Mouse (Mus musculus) CH12.LX (cell line): Measurements from ENCODE around the gene Gprc6a. TPM values are rescaled to one million over a fixed set of nuclear protein-coding genes. Genes with fewer than 3 reads are reported as not detected.

ENCODE experiments used
- DNase-seq: peaks from one replicate; pipeline ENCODE4 v3.0.0-alpha.2; 2013; ENCODE audit errors: extremely low read depth
- H3K27ac ChIP-seq: 2 replicates; pipeline ENCODE4 v1.5.1; 2012; ENCODE audit warnings: low read depth, mild to moderate bottlenecking, control low read depth, moderate library complexity; ENCODE audit not compliant: insufficient read depth
- H3K27me3 ChIP-seq: replicated peaks from 2 replicates; pipeline ENCODE3; 2012; ENCODE audit warnings: inconsistent platforms
- H3K36me3 ChIP-seq, 2 experiments: replicated peaks in 1 of 2; 2 replicates each; pipeline versions ENCODE3 to v1.6.1; 2012; ENCODE audit warnings: inconsistent platforms in 1 of 2, low read length in 1 of 2, mild to moderate bottlenecking in 1 of 2, mixed read lengths in 1 of 2, moderate library complexity in 1 of 2; ENCODE audit not compliant: control insufficient read depth in 1 of 2, insufficient read depth in 1 of 2
- H3K4me1 ChIP-seq, 2 experiments: 2 replicates each; pipeline ENCODE4 v1.6.1; 2012; ENCODE audit warnings: inconsistent platforms in 1 of 2, moderate library complexity in 1 of 2; ENCODE audit not compliant: insufficient read depth in 2 of 2, control insufficient read depth in 1 of 2
- H3K4me2 ChIP-seq: 2 replicates; pipeline ENCODE4 v1.6.1; 2012; ENCODE audit warnings: low read depth, mild to moderate bottlenecking, control low read depth; ENCODE audit not compliant: poor library complexity, insufficient read depth, severe bottlenecking
- H3K4me3 ChIP-seq, 3 experiments: fragments of 150-350 bp in 1 of 3; sonication (generic) in 1 of 3; replicated peaks in 1 of 3; 2 replicates each; pipeline versions ENCODE3 to v1.5.1; 2011 to 2012; ENCODE audit warnings: low read depth in 2 of 3, low read length in 2 of 3, mild to moderate bottlenecking in 2 of 3, moderate library complexity in 2 of 3, control low read depth in 1 of 3, improper control_type of control experiment in 1 of 3, inconsistent platforms in 1 of 3, mixed read lengths in 1 of 3; ENCODE audit not compliant: poor library complexity in 1 of 3
- H3K79me2 ChIP-seq: replicated peaks from 2 replicates; pipeline ENCODE4 v1.6.1; 2012; ENCODE audit warnings: mild to moderate bottlenecking, moderate library complexity; ENCODE audit not compliant: control insufficient read depth, poor library complexity, insufficient read depth, severe bottlenecking; ENCODE audit errors: extremely low read depth
- H3K9ac ChIP-seq: 2 replicates; pipeline ENCODE4 v1.6.1; 2012; ENCODE audit warnings: low read depth, mild to moderate bottlenecking, control low read depth, moderate library complexity; ENCODE audit not compliant: insufficient read depth
- H3K9me3 ChIP-seq: replicated peaks from 2 replicates; pipeline ENCODE3; 2012; ENCODE audit warnings: low read length, inconsistent platforms, mixed read lengths
- CHD1 ChIP-seq: IDR thresholded peaks from 2 replicates; pipeline ENCODE4 v1.6.1; 2012; ENCODE audit warnings: low read depth, low read length, improper control_type of control experiment, inconsistent platforms
- CTCF ChIP-seq, 2 experiments: IDR thresholded peaks in 1 of 2; conservative IDR thresholded peaks in 1 of 2; 2 replicates each; pipeline ENCODE4 v1.5.1; 2011 to 2012; ENCODE audit warnings: low read depth in 2 of 2, low read length in 2 of 2, improper control_type of control experiment in 1 of 2, inconsistent platforms in 1 of 2, mild to moderate bottlenecking in 1 of 2, moderate library complexity in 1 of 2
- E2F4 ChIP-seq: IDR thresholded peaks from 2 replicates; pipeline ENCODE4 v1.6.1; 2011; ENCODE audit warnings: low read depth, low read length, improper control_type of control experiment; ENCODE audit not compliant: insufficient replicate concordance
- EP300 ChIP-seq: IDR thresholded peaks from 2 replicates; pipeline ENCODE4 v1.6.1; 2011; ENCODE audit warnings: low read length, improper control_type of control experiment
- ETS1 ChIP-seq: conservative IDR thresholded peaks from 2 replicates; pipeline ENCODE4 v1.6.1; 2012; ENCODE audit warnings: low read depth, mild to moderate bottlenecking, inconsistent platforms, low read length, improper control_type of control experiment, moderate library complexity
- GABPA ChIP-seq: IDR thresholded peaks from 2 replicates; pipeline ENCODE4 v1.6.1; 2012; ENCODE audit warnings: low read depth, low read length, improper control_type of control experiment, inconsistent platforms; ENCODE audit not compliant: insufficient replicate concordance
- HCFC1 ChIP-seq: IDR thresholded peaks from 2 replicates; pipeline ENCODE4 v1.6.1; 2012; ENCODE audit warnings: low read depth, mild to moderate bottlenecking, inconsistent platforms, low read length, improper control_type of control experiment
- IRF4 ChIP-seq: IDR thresholded peaks from 2 replicates; pipeline ENCODE4 v1.6.1; 2014; ENCODE audit warnings: low read depth, mild to moderate bottlenecking, inconsistent platforms, low read length, improper control_type of control experiment
- JUN ChIP-seq: IDR thresholded peaks from 2 replicates; pipeline ENCODE4 v1.6.1; 2011; ENCODE audit warnings: low read depth, mild to moderate bottlenecking, low read length, improper control_type of control experiment, moderate library complexity; ENCODE audit not compliant: insufficient read depth
- MXI1 ChIP-seq: IDR thresholded peaks from 2 replicates; pipeline ENCODE4 v1.6.1; 2011; ENCODE audit warnings: mild to moderate bottlenecking, low read depth, low read length, improper control_type of control experiment
- MYC ChIP-seq: IDR thresholded peaks from 2 replicates; pipeline ENCODE4 v1.6.1; 2011; ENCODE audit warnings: low read depth, mild to moderate bottlenecking, improper control_type of control experiment, low read length
- NRF1 ChIP-seq: IDR thresholded peaks from 2 replicates; pipeline ENCODE4 v1.6.1; 2014; ENCODE audit warnings: low read depth, mild to moderate bottlenecking, inconsistent platforms, low read length, improper control_type of control experiment, moderate library complexity
- POLR2AphosphoS2 ChIP-seq: IDR thresholded peaks from 2 replicates; pipeline ENCODE4 v1.6.1; 2011; ENCODE audit warnings: low read depth, low read length, improper control_type of control experiment
- RAD21 ChIP-seq: IDR thresholded peaks from 2 replicates; pipeline ENCODE4 v1.6.1; 2011; ENCODE audit warnings: low read depth, mild to moderate bottlenecking, low read length, improper control_type of control experiment, moderate library complexity
- RCOR1 ChIP-seq: conservative IDR thresholded peaks from 2 replicates; pipeline ENCODE4 v1.6.1; 2012; ENCODE audit warnings: low read depth, mild to moderate bottlenecking, inconsistent platforms, low read length, improper control_type of control experiment
- SIN3A ChIP-seq: IDR thresholded peaks from 2 replicates; pipeline ENCODE4 v1.6.1; 2012; ENCODE audit warnings: low read length, improper control_type of control experiment, inconsistent platforms
- SMC3 ChIP-seq: IDR thresholded peaks from 2 replicates; pipeline ENCODE4 v1.6.1; 2011; ENCODE audit warnings: low read depth, low read length, improper control_type of control experiment
- ZC3H11A ChIP-seq: IDR thresholded peaks from 2 replicates; pipeline ENCODE4 v1.6.1; 2012; ENCODE audit warnings: low read depth, mild to moderate bottlenecking, inconsistent platforms, low read length, improper control_type of control experiment
- ZKSCAN1 ChIP-seq: IDR thresholded peaks from 2 replicates; pipeline ENCODE4 v1.6.1; 2012; ENCODE audit warnings: low read depth, inconsistent platforms, low read length, improper control_type of control experiment, borderline replicate concordance
- dilution Hi-C: fragments of 300-500 bp; cut with MboI; formaldehyde crosslinking; loops from 2 replicates; pipeline ENCODE4 v1.14.3; 2020; ENCODE audit warnings: low sequenced_read_pairs; ENCODE audit not compliant: extremely low pct_unique_long_range_greater_than_20kb, extremely low pct_ligation_motif_present
- in situ Hi-C: fragments of 300-500 bp; cut with MboI; formaldehyde crosslinking; loops from 3 replicates; pipeline ENCODE4 v1.14.3; 2019; ENCODE audit warnings: low sequenced_read_pairs, low pct_ligation_motif_present, low pct_unique_long_range_greater_than_20kb, mixed read lengths
- polyA plus RNA-seq: library from polyadenylated mRNA; unstranded; fragments of >175 nt; gene quantifications from 2 replicates; pipeline ENCODE4 v1.2.1, GENCODE M21; 2012; ENCODE audit warnings: low read depth; ENCODE audit not compliant: insufficient read length
- total RNA-seq, 2 experiments: library from RNA; depleted of rRNA; stranded (reverse); fragments of 300-350 nt in 1 of 2; fragments of >200 nt in 1 of 2; gene quantifications; 2 replicates each; pipeline ENCODE4 v1.2.3; 2012 to 2014

Gene Gprc6a
- total and polyA plus RNA-seq, 3 experiments: not detected

- DNase-seq: no peak
- dilution Hi-C loops: no loop called here
- no peak overlapping the region for H3K9ac ChIP-seq
- H3K79me2 ChIP-seq: no peaks in the 10 kb centered on the region
- H3K9me3 ChIP-seq: no peaks in the 10 kb centered on the region
- no peaks in the 10 kb centered on the region for H3K27me3 ChIP-seq
- H3K36me3 ChIP-seq: no peaks in the 10 kb centered on the region
- H3K27ac ChIP-seq: no peak overlapping the region
- no peaks in the 10 kb centered on the region for H3K4me1 ChIP-seq
- in situ Hi-C loops: no loop called here
- H3K4me2 ChIP-seq: no peak overlapping the region
- TF ChIP-seq MYC (no peak), ZC3H11A (no peak), IRF4 (no peak), JUN (no peak), CHD1 (no peak), HCFC1 (no peak), ETS1 (no peak), ZKSCAN1 (no peak), E2F4 (no peak), NRF1 (no peak), EP300 (no peak), MXI1 (no peak), SIN3A (no peak), GABPA (no peak)
- H3K4me3 ChIP-seq: no peak overlapping the region
Measured at GRCm38 (mm10) chr10:51671583-51671982, 40.3 kb upstream of the Gprc6a start.

DNA sequence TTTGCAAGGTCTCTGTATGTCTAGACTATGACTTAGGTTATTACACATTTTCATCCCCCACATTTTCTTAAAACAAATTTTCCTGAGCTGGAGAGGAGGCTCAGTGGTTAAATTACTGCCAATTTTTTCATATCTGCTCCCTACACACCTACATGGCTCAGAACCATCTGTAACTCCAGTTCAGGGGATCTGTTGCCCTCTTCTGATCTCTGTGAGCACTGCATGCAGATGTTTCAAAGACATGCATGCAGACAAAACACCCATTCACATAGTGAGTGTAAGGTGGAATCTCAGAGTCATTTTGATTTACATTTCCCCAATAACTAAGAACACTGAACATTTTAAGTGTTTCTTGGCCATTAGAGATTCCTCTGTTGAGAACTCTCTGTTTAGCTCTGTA is 38.1 kb upstream of the Gprc6a start:
- in situ Hi-C loops: loop anchor here (5.0 to 10.0 kb wide), 2 partner anchors 117 to 255 kb away; no protein-coding TSS in a partner anchor

More for the DNA sequence above, 38.1 kb upstream of the Gprc6a start:
- dilution Hi-C loops: no loop called here
- Histone ChIP-seq H3K9ac (no peak overlapping the region), H3K27me3 (no peaks in the 10 kb centered on the region), H3K9me3 (no peaks in the 10 kb centered on the region), H3K4me2 (no peak overlapping the region), H3K79me2 (no peaks in the 10 kb centered on the region), H3K4me3 (no peak overlapping the region), H3K4me1 (no peaks in the 10 kb centered on the region), H3K36me3 (no peaks in the 10 kb centered on the region), H3K27ac (no peak overlapping the region)
- TF ChIP-seq SMC3 (peak; percentile 59), RCOR1 (no peak), ZKSCAN1 (no peak), NRF1 (no peak), ETS1 (no peak), EP300 (no peak), POLR2AphosphoS2 (no peak), RAD21 (peak; percentile 64), CTCF (conservative IDR thresholded peaks at IDR 0.05 in 1 of 2, IDR thresholded peaks at IDR 0.05 in 1 of 2; ENCODE audit: low read depth in 2 of 2, low read length in 2 of 2) (peak in 1 of 2 experiments; percentile 67; a peak in 3 of 4 replicates)
- DNase-seq: peak; percentile 48
